Mouse (Mus musculus) WW6 (cell line): ENCODE measurements around the gene Vps13d.
"Not testable (repeated sequence)": the region's sequence is repeated elsewhere in the genome, so short reads cannot be mapped to it uniquely, and the experiment has no call there.

Experiments used
- DNase-seq: peaks from one replicate; pipeline ENCODE4 v3.0.0-alpha.2; 2013; ENCODE audit warnings: low read depth, low spot score

The Vps13d gene

GRCm38 (mm10) chr4:145211076-145211475 is 16.3 kb upstream of the Vps13d start:
- no peak for DNase-seq

DNA sequence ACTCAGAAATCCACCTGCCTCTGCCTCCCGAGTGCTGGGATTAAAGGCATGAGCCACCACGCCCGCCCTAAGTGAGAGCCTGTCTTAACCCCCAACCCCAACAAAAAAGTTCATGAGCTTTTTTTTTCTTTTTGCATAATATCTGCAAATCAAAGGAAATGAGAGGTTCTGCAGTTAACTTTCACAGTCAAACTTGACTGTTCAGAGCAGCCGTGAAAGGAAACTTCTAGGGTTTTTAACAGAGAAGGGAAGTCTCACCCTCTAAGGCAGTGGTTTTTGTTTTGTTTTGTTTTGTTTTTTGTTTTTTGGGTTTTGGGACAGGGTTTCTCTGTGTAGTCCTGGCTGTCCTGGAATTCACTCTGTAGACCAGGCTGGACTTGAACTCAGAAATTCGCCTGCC is 15.8 kb upstream of the Vps13d start:
- no peak for DNase-seq

GRCm38 (mm10) chr4:145209690-145210088 is 14.9 kb upstream of the Vps13d start:
- no peak for DNase-seq

- DNase-seq, result no peak
Observed at GRCm38 (mm10) chr4:145209076-145209689, 14.4 kb upstream of the Vps13d start.

- no peak for DNase-seq
Observed at GRCm38 (mm10) chr4:145207718-145208371, 13.0 kb upstream of the Vps13d start.

DNA sequence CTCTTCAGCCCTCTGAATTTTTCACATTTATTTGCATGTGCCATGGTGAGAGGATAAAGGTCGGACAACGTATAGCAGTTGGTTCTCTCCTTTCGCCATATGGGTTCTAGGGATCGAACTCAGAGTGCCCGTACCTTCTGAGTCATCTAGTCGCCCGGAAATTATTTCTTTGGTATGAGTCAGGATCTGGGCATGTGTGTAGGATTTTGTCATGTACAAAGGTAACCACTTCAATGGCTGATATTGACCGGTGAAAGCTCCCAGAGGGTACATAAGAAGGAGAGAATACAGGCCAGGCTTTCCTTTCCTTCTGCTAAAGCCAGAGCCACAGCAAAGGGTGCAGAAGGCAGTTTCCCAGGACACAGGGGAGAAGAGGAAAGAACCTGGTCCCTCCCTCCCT is 10.0 kb upstream of the Vps13d start:
- DNase-seq, result no peak

- no peak for DNase-seq
Observed at GRCm38 (mm10) chr4:145203305-145203704, 8.5 kb upstream of the Vps13d start.

DNA sequence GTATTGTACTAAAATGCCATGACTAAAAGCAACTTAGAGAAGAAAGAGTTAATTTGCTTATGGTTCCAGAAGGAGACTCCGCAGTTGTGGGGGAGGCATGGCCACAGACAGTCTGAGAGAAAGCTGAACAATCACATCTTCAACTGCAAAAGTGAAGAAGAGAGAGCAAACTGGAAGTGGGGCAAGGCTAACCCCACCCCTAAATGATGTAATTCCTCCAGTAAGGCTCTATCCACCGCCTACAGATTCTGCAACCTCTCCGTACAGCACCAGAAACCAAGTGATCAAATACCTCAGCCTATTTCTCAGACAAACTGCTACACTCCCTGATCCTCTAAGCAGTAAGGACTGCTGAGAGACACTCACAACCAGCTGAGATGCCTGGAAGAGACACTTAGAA is 6.6 kb upstream of the Vps13d start:
- DNase-seq, result no peak

- no peak for DNase-seq
Observed at GRCm38 (mm10) chr4:145199982-145200699, 5.3 kb upstream of the Vps13d start.

DNA sequence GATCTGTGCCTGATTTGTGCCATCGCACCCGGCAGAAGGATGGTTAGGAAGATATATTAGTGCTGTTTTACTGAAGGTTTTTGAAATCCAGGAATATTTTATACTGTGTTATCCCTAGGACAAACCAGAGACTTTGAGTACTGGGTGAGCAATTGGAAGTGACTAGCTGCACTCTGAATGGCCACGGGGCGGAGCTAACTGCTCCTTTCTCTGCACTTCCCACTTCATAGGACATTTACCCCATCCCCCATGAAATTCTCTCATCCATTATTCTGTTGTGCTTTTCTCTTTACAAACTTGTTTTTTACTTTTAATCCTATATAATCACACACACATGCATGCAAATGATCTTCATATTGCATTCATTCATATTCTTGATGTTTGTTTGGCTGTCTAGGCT is 1.8 kb upstream of the Vps13d start:
- no peak for DNase-seq

- DNase-seq, result no peak
Observed at GRCm38 (mm10) chr4:145195172-145195571, 367 bp upstream of the Vps13d start.

DNA sequence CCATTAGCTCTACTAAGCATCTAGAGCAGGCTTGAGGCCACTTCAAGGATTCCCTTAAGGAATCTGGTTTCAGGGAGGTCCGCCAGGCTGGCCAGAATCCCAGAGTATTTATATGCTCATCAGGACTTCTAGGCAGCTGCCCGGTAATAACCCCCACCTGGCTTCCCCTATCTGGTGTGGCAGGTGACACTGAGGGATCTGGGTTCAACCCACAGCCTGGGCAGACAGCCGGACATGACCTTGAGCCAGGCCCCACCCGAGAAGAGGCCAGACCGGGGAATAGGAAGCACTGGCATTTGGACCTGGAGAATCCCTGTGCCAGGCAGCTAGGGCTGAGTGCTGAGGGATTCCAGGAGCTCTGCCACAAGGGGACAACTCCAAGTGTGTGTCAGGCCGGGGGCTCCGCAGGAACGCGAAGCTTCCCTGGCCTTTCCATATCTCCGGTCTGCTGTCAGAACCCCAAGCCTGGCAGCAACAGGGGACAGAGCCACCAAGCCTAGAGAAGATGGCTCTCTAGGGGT is 754 bp downstream of the Vps13d start:
- DNase-seq, result no peak

- no peak for DNase-seq
Observed at GRCm38 (mm10) chr4:145193406-145193805, 1.4 kb downstream of the Vps13d start.

GRCm38 (mm10) chr4:145192686-145193085 is 2.1 kb downstream of the Vps13d start:
- DNase-seq, result no peak

- no peak for DNase-seq
Observed at GRCm38 (mm10) chr4:145188561-145188960, 6.2 kb downstream of the Vps13d start.

GRCm38 (mm10) chr4:145187619-145188018 is 7.2 kb downstream of the Vps13d start:
- no peak for DNase-seq

DNA sequence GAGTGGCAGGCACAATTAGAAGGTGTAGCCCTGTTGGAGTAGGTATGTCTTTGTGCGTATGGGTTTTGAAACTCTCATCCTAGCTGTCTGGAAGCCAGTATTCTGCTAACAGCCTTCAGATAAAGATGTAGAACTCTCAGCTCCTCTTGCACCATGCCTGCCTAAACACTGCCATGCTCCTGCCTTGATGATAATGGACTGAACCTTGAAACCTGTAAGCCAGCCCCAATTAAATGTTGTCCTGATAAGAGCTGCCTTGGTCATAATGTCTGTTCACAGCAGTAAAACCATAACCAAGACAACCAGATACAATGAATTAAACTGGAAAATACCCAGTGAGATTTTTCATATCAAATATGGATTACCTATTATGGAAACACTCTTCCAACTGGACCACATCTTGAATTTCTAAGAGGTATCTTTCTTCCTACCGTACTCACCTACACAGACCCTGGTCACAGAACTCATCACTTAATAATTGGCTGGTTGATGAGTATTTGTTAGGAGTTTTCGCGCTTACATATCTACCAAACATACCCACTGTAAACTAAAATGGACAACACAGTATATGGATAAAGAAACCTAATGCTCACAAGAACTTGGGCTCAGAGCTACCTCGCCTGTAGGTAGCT is 15.8 kb downstream of the Vps13d start:
- DNase-seq, result no peak

- DNase-seq, result not testable (repeated sequence)
Observed at GRCm38 (mm10) chr4:145165542-145165941, 29.3 kb downstream of the Vps13d start.

GRCm38 (mm10) chr4:145164111-145164510 is 30.7 kb downstream of the Vps13d start:
- DNase-seq, result no peak

DNA sequence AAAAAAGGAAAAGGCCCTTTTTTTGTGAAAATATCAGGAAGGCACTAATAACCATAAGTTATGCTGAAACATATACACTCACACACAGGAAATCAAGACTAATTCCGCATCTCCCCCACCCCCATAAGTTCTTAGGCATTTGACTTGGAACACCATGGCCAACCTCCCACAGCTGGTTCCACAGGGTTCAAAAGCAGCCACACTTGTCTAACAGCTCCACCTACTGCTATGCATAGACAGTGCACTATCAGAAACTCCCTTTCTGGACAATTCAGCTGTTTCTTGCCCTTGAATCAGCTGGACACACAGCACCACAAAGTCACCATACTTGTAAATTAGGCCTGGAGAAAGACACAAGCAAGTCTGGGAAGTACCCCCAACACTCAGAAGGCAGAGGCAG is 33.6 kb downstream of the Vps13d start:
- DNase-seq, result no peak

DNA sequence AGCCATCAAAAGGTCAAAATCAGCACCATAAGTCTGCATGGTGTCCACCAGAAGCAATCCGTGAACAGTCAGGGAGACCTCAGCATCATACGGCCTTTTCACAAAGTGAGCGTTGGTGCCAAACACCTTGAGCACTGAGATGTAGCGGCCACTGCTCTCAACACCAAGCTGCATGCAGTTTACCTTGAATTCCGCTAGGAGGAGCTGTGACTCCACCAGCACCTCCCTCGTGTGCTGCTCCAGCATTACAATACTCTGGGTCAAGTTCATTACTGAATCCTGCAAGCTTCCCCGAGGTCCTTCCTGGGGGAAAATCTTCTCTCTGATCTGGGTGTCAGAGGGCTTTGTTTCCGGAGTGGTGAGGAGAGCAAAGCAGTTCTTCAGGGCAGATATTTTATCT is 38.8 kb downstream of the Vps13d start:
- DNase-seq, result peak; percentile 36

DNA sequence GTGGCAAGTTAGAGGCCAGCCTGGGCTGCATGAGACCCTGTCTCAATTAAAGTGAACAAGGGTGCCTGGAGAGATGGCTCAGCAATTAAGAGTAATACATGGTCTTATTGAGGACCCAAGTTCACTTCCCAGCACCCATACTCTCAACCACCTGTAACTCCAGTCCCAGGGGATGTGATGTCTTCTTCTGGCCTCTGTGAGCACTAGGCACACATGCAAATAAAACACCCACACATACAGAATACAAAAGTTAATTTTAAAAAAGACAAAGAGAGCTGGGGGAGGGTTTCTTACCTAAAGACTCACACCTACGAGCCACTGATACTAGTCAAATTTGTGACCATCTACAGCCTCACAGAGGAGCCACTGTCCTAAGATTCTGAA is 43.7 kb downstream of the Vps13d start:
- no peak for DNase-seq
